Mouse (Mus musculus): ENCODE data around the gene Ank3.

DNA sequence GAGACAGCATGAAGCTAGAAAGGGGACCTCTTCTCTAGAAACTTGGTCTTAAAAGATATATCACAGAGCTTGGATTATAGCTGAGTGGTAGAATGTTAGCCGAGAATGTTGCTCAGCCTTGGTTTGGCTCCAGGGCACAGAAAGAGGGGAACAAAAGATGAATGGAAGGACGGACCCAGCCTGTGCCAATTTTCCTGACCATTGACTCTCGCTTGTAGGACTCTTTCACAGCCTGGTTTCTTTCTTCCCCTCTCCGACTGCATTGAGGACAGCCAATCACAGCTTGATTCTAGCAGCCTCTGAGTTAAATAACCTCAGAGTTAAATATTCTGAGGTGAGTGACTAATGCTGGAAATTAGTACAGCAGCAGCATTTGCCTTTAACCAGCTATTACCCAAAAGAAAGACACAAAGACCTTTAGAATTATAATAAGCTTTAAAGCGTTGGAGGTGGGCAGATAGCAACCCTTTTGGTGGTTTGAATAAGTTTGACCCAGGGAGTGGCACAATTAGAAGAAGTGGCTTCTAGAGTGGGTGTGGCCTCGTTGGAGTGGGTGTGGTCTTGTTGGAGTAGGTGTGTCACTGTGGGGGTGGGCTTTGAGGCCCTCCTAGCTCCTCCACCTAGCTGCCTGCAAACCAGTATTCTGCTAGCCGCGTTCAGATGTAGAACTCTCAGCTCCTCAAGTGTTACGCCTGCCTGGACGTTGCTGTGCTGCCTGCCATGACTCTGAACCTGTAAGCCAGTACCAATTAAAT is 24.6 kb upstream of the Ank3 start:
- TF ChIP-seq CTCF (IDR thresholded peaks at IDR 0.05), result no peak
- TF ChIP-seq EP300 (IDR thresholded peaks at IDR 0.05), result no peak

Measured in lung, postnatal 0 days (tissue).